Mouse (Mus musculus) kidney, adult 18-20 months (tissue): ENCODE data around the gene Acot6.

Experiments
- DNase-seq: peaks from one replicate; pipeline ENCODE4 v3.0.0; 2021

Gene Acot6

DNA sequence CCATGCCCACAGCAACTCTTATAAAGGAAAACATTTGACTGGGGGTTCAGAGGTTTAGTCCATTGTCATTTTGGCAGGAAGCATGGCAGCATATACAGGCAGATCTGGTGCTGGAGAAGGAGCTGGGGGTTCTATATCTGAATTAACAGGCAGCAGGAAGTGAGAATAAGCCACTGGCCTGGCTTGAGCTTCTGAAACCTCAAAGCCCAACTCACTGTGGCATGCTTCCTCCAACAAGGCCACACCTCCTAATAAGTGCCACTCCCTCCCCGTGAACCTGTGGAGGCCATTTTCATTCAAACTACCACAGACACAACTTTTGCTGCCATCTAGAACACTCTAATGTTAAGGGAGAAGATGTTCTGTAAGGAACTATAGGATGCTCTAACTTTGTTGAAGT is 7.2 kb downstream of the Acot6 start:
- no peak for DNase-seq

DNA sequence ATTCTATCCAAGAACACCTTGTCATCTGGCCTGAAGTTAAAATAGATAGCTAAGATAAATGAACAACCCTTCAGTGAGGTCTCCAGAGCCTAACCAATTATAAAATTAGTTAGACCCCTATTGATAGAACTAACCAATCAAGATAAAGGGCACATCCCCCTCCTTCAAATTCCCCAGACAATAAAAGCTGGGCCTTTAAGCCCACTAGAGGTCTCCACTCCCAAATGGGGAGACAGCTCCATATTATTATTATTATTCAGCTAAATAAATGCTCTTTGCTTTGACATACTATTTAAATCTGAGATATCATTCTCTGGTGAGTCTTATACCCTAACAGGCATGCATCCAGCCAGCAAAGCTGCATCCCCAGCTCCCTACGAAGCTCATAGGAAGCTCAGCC is 9.5 kb downstream of the Acot6 start:
- no peak for DNase-seq

DNA sequence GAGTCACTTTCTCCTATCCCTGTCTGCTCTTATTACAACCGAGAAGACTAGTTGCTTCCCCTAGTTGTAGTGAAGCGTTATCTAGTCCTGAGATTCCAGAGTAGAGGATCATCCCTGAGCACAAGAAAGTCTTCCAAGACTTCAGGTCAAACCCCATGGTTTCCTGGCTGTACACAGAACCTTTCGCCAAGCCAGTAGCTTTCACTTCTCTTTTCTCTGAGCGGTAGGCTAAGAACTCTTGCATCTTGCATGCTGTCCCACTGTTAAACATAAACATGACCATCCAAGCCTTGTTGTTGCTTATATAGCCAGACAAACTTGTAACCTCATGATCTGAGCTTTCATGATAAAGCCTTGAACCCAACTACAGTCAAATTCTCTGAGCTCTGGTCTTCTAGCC is 10.4 kb downstream of the Acot6 start:
- no peak for DNase-seq

DNA sequence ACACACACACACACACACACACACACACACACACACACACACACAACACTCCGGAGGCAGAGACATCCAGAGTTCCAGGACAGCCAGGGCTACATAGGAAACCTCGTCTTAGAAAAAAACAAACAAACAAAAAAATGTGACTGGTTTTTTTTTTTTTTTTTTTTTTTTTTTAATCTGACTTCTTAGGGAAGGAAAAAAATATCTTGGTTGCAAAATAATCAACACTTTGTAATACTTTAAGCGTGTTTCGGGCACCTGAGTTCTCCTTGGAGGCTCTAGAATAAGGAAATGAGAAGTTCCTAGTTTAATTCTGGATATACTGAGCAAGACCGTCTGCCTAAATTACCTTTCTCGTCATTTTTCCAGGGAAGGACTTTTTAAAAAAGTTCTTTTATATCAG is 13.2 kb downstream of the Acot6 start:
- DNase-seq: no peak

DNA sequence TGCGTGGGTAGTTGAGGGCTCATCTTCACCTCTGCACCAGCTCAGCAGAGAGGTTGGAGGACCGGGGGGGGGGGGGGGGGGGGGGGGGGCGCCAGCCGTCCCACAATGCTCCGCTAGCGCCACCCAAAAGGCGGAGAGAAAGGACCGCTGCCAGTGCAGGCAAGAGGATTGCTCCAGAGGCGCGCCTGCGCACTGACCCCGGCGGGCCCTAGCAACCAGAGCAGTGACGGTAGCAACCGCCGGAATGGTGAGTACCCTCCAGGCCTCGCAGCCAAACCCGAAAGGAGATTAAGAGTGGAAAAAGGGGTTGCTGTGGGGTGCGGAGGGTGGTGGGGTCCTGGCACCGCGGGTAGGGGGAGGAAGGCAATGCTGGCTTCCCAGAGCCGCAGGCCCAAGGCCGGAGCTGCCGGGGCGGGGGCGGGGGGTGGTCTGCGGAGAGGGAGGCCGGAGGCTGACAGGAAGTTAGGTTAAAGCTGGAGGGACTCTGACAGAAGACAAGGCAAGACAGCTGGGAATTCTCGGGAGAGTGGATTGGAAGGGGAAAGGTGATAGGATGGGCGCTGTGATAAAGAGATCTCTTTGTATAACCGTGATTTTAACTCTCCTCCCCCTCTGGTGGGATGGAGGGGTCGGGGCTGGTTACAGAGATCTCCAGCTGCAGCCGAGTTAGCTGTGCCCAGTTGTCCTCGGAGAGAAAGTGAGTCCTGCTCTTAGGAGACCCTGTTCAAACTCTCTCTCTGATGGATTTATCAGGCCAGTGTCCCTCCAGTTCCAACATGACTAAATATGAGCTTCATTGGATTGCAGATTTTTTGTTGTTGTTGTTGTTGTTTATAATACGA is 13.9 kb downstream of the Acot6 start, which contains the start of gene Dnal1:
Dnal1 (plus strand) TSS at position 214 of the 842 bp plus-strand sequence.
- DNase-seq: peak; percentile 87

DNA sequence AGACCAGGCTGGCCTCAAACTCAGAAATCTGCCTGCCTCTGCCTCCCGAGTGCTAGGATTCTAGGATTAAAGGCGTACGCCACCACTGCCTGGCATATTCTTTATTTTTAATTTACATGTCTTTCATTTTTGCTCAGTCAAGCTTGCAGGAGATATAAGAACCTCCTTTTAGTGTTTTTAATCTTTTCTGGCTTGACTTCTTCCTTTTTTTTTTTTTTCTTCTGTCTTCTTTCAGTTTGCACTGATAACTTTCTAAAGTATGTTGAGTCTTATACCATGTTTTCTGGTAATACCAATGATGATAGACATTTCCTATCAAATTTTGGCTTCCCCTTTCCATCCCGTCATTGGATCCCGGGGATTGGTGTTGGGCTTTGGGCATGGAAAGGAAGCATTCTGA is 19.1 kb downstream of the Acot6 start:
- no peak for DNase-seq

DNA sequence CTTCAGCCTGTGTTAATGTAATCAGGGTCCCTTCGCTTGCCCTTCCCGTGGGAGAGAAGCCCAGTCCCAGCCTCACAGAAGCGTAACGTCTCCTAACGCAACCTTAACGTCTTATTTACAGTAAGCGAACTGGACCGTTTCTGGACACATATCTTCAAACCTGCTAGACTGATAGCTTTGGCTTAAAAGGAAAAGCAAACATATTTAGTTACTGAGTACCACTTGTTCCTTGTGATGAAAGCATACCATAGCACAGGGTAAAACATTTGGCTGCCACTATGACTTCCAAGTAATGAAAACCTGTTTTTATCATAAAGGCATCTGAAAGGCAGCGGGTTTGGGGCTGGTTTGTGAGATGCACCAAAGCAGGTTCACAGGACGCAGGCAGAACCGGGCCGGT is 25.4 kb downstream of the Acot6 start:
- DNase-seq: no peak

DNA sequence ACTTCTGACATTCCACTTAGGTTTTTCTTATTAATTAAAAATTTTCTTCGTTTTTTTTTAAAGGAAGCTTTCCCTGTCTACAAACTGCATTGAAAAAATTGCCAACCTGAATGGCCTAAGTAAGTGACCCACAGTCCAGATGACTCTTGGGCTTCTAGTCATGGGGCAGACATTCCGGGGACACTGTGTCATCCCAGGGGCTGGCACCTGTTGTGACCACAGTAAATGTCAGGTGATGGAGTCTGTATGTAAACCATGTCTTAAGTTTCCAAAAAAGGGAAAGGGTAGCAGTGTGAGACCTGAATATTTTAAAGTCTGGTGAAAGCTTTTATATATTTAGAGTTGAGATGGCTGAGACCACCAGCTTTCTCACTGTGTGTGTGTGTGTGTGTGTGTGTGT is 26.4 kb downstream of the Acot6 start:
- no peak for DNase-seq

DNA sequence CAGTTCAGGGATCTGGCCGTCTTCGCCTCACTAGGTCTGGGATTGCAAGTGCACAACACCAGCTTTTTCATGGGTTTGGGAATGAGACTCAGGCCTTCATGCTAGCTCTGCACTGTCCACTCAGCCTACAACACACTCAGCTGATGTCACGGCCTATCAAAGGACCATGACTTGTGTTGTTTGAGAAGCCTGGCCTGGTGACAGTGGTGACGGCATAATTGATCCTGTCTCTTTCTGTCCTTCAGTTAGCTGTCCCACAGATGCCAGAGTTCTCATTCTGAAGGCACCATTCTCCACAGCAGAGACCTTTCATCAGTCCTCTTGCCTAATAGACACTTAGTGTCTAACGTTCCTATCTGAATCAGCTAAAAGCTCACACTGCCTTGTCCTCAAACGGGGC is 28.1 kb downstream of the Acot6 start:
- no peak for DNase-seq

DNA sequence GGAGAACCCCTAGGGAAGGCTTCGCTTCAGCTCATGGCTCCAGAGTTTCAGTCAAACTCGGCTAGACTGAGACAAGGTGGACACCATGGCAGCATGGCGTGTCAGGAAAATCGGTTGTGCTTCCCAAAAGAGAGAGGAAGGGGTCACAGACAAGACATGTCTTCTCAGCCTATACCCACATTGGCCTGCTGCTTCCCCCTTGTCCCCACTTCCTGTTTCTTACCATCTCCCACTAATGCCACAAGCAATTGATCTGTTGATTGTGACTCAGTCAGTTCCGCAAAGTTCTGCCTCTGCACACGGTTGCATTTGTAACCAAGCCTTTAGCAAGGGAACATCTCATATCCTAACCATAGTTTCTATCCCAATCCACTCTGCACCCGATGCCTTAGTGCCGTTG is 29.5 kb downstream of the Acot6 start:
- DNase-seq: no peak

DNA sequence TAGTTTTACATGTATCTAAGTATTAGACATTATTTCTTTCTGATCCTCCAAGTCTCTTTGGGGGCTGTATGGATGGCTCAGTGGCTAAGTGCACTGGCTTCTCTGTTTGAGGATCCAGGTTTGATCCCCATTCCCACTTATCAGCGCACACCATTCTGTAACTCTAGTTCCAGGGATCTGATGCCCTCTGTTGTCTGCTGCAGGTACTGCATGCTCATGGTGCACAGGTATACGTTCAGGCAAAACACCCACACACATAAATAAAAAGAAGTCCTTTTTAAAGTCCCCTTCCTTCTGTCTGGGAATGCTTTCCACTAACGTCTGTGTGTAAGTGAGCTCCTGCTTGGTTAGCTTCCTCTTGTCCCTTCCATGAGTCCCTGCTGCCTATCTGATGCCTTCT is 31.8 kb downstream of the Acot6 start:
- peak; percentile 59 for DNase-seq

DNA sequence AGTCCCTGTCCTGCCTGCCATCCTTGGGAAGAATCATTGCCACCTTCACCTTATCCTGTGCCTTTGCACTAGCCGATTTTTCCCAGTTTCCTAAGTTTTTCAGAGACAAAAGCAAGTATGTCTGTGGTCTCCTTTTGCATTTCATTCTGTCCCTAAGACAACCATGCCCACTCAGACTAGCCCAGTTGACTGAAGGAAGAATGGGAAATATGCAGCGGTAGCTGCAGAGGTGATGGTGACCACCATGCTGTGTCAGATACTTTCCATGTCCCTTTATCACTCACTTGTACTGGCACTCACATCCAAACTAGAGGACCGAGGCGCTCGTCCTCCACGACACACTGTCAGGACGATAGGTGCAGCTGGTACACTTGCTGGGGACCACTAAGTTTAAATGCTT is 36.7 kb downstream of the Acot6 start:
- DNase-seq: no peak

DNA sequence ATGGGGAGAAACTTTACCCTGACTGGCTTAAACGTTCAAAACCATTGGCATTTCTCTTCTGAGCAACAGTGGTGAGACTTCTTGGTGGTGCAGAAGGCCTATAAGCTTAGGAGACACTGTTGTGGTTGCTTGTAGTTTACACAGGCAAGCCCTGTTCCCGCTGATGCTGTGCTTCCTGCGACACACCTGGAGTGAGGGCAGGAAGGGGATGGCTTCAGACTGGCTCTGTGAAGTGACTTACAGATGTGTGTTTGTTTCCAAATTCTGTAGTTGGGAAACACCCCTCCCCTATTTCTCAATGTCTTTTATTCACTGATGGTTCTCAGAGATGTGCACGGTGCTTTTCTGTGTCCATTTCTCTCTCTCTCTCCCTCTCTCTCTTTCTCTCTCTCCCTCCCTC is 39.7 kb downstream of the Acot6 start:
- DNase-seq: no peak

DNA sequence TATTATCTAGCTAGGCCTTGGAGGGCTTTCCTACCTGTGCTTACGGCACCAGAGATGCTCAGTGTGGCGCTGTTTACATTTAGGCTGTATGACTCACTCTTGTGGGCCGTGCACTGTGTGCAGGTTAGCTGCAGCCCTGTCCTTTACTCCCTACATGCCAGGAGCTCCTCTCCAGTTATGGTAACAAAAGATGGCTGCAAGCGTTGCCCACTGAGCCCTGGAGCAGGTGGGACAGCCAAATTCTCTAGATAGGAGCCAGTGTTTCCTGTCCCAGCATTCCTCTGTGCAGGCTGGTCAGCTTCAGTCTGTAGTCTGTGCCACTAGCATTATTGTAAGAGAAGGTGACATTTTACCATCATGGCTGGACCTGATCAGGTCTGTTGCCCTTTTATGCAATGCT is 40.8 kb downstream of the Acot6 start:
- DNase-seq: no peak

DNA sequence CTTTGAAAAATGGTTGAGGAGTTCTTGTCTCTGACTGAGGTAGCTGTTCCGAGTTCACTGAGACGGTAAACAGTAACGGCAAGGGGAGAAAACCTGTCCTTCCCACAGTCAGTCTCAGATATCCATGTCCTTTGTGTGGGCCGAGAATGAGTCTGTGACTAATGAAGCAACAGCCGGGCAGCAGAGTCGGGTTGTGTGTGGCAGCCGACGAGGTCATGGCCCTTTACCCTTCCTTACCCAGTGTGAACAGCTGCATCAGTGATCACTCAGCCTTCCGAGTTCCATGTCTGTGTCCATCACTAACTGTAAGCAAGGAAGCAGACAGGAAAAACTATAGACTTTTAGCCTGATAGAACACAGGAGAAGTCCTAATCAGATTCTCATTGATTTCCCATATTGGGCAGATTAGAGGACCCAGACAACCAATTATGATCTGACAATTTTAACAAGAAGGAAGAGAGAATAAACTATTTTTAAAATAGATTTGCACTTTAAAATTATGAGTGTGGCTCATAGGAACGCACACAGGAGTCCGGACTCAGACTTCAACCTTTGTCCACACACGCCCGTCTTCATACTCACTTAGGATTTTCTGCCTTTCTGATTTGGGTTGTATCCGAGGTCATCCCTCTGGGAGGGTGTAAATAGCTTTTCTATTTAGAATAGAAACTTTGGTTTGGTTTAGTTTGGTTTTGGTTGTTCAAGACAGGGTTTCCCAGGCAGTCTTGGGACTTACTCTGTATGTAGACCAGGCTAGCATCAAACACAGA is 42.0 kb downstream of the Acot6 start:
- DNase-seq: no peak

DNA sequence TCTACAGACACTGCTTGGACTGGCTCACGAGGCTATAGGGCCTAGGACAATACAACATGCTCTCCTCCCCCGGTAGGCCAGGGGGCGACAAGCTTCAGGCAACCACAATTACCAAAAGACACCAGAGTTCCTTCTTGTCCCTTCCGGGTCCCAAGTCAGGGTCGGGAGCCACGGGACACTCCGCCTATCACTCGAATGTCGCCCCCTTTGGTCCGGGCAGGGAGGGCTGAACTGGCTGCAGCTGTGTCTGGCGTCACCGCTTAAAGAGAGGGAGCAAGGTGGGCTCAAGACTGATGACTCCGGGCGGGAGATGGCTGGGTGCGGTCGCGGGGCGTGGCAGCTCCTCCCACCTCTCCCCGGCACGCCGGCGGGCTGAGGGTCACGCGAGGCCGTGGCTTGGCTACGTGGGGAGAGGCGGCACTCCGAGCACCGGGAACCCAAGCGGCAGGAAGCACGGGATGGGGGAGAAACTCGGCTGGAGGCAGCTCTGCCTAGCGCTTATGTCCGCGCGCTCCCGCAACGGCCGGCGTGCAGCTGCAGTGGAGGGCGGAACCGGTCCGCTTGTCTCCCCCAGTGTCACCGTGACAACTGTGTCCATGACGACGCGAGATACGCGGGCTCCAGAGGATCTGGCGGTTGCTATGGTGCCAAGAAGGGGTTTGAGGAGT is 47.6 kb downstream of the Acot6 start, which contains the start of gene Pnma1:
Pnma1 (minus strand) TSS at position 536 of the 668 bp plus-strand sequence.
- DNase-seq: peak; percentile 58

DNA sequence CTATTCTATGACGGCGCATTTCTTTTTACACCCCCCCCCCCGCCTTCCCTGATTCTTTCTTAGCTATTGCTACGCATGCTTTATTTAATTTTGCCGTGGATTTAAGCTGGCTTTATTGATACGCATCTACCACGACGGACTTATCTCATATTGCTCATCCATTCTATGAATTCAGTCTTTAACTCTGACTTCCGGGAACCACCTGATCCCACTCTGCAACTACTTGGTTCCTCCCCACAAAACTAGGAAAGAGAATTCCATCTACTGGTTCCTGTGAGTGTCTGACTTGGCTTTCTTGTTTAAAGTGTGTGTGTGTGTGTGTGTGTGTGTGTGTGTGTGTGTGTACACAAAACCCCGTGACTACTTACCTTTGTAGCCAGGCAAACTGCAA is 48.2 kb downstream of the Acot6 start:
- DNase-seq: no peak

DNA sequence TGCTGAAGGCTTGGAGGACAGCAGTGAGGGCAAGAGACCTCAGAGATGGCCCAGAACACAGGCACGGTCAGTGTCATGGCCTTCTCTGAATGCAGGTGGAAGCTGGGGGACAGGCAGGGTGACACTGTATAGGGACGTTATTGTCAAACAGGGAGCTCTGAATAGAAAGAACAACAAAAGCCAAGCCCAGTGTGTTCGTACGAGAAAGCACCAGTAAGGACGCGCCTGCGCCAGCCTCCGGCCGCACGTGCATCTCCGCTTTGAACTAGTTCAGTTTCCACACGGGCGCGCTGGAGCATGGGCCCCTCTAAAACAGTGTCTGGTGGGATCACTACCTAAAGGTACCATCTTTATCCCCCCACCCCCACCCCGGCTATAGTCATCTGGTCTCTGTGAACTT is 49.5 kb downstream of the Acot6 start:
- no peak for DNase-seq

DNA sequence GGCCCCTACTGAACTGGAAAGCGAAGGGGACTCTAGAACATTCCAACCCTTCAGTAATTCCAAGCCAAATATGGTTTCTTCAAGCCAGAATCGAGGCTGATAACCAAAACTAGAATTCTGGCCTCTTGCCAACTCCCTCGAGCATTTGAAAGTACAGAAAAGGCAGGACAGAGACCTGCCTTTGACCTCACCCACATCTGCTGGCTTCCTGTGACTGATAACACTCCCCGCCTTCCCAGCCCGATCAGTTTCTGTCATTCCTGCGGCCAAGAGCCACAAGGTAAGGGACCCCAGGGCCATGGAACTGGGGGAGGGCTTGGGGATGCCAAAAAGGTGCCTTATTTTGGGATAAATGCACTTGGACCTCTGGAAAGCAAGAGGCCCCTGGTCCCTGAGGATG is 50.5 kb downstream of the Acot6 start:
- DNase-seq: no peak

DNA sequence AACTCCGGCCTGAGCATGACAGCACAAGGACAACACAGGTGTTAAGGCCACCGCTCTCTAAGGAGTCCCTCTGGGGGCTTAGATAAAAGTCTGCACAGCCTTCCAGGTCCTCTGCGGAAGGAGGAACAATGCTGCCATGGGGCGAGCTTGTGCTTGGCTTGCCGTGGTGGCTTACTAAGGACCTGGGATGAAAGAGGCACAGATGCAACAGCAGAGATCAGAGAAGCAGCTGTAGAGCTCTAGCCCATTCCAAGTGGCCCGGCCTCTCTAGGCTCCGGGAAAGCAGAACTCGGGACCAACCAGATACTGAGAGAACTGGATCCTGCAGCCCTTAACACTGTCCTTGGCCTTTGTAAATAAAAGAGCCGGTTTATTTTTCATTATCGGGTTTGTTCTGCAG is 51.5 kb downstream of the Acot6 start:
- no peak for DNase-seq

DNA sequence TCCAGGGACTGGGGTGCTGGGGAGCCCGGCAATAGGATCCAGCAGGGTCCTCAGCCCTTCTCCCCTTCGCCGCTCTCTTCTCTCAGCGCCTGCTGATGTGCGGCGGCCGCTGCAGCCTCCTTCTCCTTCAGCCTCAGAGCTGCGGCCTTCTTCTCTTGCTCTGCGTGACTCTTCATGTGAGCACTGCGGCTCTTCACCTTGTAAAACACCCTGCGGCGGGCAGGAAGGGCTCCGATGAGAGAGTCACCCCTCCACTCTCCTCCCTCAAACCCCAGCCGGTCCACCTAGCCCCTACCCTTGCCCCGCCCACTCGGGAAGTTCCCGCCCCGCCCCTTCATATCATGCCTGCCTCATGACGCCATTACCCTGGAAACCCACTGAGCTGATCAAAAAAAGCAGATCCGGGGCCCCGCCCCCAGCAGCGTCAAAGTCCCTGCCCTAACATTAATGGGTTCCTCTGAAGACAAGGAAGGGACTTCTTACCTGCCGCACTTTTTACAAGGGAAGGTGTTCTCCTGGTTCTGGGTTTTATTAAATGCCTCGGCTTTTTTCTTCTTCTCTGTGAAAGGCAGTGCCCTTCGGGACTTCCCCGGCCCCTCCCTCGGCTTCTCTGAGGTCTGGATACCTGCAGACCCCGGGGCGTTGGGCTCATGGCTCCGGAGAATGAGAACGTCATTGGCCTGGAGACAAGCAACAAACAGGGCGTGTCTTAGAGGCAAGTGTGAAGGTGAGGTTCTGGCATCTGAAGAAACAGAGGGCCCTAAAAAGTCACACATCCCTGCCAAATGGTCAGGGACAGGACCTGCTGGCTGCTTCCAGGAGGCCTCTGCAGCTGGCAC is 52.1 kb downstream of the Acot6 start:
- no peak for DNase-seq

DNA sequence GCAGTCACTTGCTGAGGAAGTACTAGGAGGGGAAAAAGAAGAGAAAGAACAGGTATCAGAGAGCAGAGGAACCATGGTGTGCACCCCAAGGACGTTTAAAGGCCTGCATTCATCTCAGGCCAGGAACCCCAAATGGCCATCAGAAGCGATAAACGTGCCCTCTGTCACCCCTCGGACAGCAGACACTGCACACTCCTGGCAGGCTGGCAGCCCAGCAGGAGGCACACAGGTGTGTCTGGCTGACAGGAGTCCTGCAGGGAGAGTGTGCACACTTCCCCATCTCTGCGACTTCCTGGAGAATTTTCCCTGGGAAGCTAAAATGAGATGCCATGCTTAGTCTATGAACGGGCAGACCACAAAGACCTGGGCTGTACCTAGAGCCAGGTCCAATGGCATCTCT is 53.0 kb downstream of the Acot6 start:
- DNase-seq: no peak
